Mouse (Mus musculus) spleen, adult 2 months (tissue): ENCODE data around the gene Prkci. TPM values are rescaled to one million over a fixed set of nuclear protein-coding genes. Genes with fewer than 3 reads are reported as not detected.

Source experiments
- DNase-seq, 2 experiments: peaks; one replicate each; pipeline versions ENCODE4 v3.0.0 to v3.0.0-alpha.2; 2012 to 2021; ENCODE audit warnings: low spot score in 2 of 2, low read depth in 1 of 2
- H3K27ac ChIP-seq: fragments of 200-500 bp; 2 replicates; pipeline ENCODE4 v1.5.1; 2012; ENCODE audit warnings: low read length, inconsistent platforms; ENCODE audit not compliant: insufficient read depth
- H3K27me3 ChIP-seq: fragments of 200-500 bp; 2 replicates; pipeline ENCODE4 v1.6.1; 2012; ENCODE audit warnings: mild to moderate bottlenecking, moderate library complexity, low read length, inconsistent platforms; ENCODE audit not compliant: control insufficient read depth, insufficient read depth
- H3K36me3 ChIP-seq: fragments of 200-500 bp; 2 replicates; pipeline ENCODE4 v1.6.1; 2012; ENCODE audit warnings: mild to moderate bottlenecking, low read length, inconsistent platforms; ENCODE audit not compliant: control insufficient read depth, insufficient read depth
- H3K4me1 ChIP-seq: fragments of 200-500 bp; 2 replicates; pipeline ENCODE4 v1.6.1; 2011; ENCODE audit warnings: inconsistent platforms; ENCODE audit not compliant: control insufficient read depth, insufficient read depth, insufficient read length
- H3K4me3 ChIP-seq: fragments of 200-500 bp; 2 replicates; pipeline ENCODE4 v1.5.1; 2011; ENCODE audit warnings: mild to moderate bottlenecking, inconsistent platforms; ENCODE audit not compliant: insufficient read depth, insufficient read length; ENCODE audit errors: extremely low read depth
- CTCF ChIP-seq: fragments of 200-500 bp; IDR thresholded peaks from 2 replicates; pipeline ENCODE4 v1.5.1; 2011; ENCODE audit warnings: mild to moderate bottlenecking, inconsistent platforms; ENCODE audit not compliant: insufficient read depth, insufficient read length, insufficient replicate concordance; ENCODE audit errors: extremely low read depth
- POLR2A ChIP-seq: fragments of 200-500 bp; IDR thresholded peaks from 2 replicates; pipeline ENCODE4 v1.6.1; 2011; ENCODE audit warnings: low read depth, low read length, inconsistent platforms
- WGBS: fragments of 180-500 bp; shearing (Covaris S2); methylation state at CpG from one replicate; pipeline ENCODE4 v1.1.7; 2018; 5-methylcytosine and 5-hydroxymethylcytosine counted together
- polyA plus RNA-seq: library from polyadenylated mRNA; depleted of rRNA; stranded (reverse); fragments of >200 nt; gene quantifications from 2 replicates; pipeline ENCODE4 v1.2.3, GENCODE M21; 2012; rRNA removed

Prkci gene
- polyA plus RNA-seq, 1 experiment, result 3.7 TPM

DNA sequence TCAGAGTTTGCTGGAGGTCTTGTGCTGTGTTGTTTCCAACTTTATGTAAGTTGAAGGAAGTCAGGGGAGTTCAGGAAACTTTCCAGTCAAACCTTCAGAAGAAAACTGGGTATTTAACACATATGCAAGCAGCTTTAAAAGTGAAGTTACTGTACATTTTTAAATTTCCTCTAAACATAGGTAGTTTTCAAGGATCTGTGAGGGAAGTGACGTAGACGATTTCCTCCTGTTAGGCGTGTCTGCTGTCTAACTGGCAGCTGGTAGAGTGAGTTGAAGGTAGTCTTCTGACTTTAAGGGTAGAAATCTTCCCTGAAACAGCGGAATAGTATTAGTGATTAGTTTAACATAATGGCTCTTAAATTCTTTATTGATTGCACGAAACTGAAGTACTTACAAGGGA lies 104.5 kb downstream of the Prkci start:
- H3K4me3 ChIP-seq, result no peak overlapping the region
- WGBS, result 68% methylated on average over 5 of the region's 5 CpGs
- no peak overlapping the region for H3K27ac ChIP-seq
- H3K27me3 ChIP-seq, result no peaks in the 10 kb centered on the region
- H3K4me1 ChIP-seq, result peaks cover 20% of the 10 kb centered on the region
- TF ChIP-seq CTCF (no peak), POLR2A (no peak)
- no peaks in the 10 kb centered on the region for H3K36me3 ChIP-seq
- DNase-seq, result no peak

- DNase-seq, result no peak
- no peaks in the 10 kb centered on the region for H3K36me3 ChIP-seq
- no peak overlapping the region for H3K27ac ChIP-seq
- H3K27me3 ChIP-seq, result no peaks in the 10 kb centered on the region
- H3K4me1 ChIP-seq, result peaks cover 20% of the 10 kb centered on the region
- 76% methylated on average over 3 of the region's 3 CpGs for WGBS
- H3K4me3 ChIP-seq, result no peak overlapping the region
- TF ChIP-seq POLR2A (no peak), CTCF (no peak)
These were observed 105.3 kb downstream of the Prkci start for GRCm38 (mm10) chr3:31100802-31101201.

Other genes starting within 250 kb of the Prkci start
- gene Samd7, start 249.5 kb upstream of the Prkci start, polyA plus RNA-seq, result 0.02 TPM in 1 of 2 replicates, not detected in the other
- gene Sec62, start 202.9 kb upstream of the Prkci start, polyA plus RNA-seq, result 5.0 and 6.1 TPM in 2 replicates
- gene Gpr160, start 139.8 kb upstream of the Prkci start, polyA plus RNA-seq, result 3.5 and 3.8 TPM in 2 replicates
- 27.0 and 31.2 TPM in 2 replicates for gene Phc3, start 26.3 kb upstream of the Prkci start, polyA plus RNA-seq
- 4.7 and 5.5 TPM in 2 replicates for gene Skil, start 99.3 kb downstream of the Prkci start, polyA plus RNA-seq
- 0.06 TPM in 1 of 2 replicates, not detected in the other for gene Cldn11, start 154.2 kb downstream of the Prkci start, polyA plus RNA-seq